Mouse (Mus musculus) heart, adult 8-10 months (tissue): Measurements from ENCODE around the gene Hist1h4b. TPM values are rescaled to one million over a fixed set of nuclear protein-coding genes. Genes with fewer than 3 reads are reported as not detected.
"Not testable (repeated sequence)": the region's sequence is repeated elsewhere in the genome, so short reads cannot be mapped to it uniquely, and the experiment has no call there.

ENCODE experiments used
- DNase-seq: peaks from one replicate; pipeline ENCODE4 v3.0.0; 2022; ENCODE audit warnings: low spot score
- total RNA-seq, 4 experiments: library from RNA; stranded (reverse); gene quantifications; 2 replicates each; pipeline ENCODE4 v1.2.4; 2022

The Hist1h4b gene
- total RNA-seq, 4 experiments from 2014 or later, result 5.4 to 9.6 (median 6.8) TPM

DNA sequence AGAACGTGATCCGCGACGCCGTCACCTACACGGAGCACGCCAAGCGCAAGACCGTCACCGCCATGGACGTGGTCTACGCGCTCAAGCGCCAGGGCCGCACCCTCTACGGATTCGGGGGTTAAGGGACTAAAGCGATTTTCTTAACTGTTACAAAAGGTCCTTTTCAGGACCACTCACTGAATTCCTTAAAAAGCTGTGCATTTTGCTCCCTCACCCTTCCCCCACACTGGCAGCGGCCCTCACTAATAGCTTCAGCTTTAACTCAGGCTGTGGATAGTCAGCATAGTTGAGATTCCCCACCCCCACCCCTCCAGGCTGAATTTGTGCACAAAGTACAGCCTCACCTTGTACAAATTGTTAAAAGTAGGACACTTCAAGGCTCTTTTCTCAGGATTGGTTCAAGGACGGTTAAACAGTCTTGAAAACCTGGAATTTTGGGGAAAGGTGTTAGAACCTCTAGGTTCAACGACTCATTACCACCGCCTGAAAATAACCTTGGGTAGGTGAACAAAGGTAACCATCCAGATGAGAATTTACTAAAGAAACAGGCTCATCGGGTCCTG lies 479 bp downstream of the Hist1h4b start:
- DNase-seq, result no peak

DNA sequence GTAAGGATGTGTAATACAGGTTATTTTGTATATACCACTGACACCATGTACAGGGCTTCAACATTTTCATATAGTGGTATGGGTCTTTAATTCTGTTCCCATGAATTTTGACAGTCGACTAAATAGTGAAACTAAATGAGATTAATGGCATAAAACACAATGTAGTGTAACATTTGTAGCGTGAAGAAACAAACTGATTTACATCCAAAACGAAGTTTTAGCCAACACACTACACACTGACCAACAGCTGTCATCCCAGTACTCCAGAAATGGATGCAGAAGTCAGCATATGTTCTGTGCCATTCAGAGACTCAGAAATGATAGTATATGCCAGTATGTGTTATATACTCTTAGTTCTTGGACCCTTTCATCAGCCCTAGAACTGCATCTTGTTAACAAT lies 1.1 kb downstream of the Hist1h4b start:
- DNase-seq, result no peak

DNA sequence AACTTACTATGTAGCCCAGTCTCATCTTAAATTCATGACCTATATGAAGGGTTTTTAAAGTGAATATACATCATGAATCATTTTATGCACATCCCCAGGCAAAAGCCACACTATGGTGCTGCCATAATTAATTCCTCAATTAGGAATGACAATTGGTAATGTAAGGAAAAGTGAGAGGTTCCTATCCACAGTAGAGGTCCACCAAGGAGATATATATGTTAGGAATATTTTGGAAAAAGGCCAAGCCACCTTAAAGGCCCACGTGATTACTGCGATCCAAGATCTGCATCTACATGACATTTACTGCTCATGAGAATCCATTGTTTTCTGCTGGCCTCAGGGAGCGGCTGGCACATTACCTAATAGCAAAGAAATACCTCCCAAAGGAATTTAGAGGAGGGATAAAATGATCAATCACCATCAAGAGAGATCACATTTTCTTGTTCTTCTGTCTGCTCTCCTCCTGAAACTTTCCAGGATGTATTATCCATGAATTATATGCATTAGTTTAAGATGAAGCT lies 2.5 kb downstream of the Hist1h4b start:
- DNase-seq, result no peak

GRCm38 (mm10) chr13:23759916-23760239 lies 3.1 kb downstream of the Hist1h4b start:
- no peak for DNase-seq

DNA sequence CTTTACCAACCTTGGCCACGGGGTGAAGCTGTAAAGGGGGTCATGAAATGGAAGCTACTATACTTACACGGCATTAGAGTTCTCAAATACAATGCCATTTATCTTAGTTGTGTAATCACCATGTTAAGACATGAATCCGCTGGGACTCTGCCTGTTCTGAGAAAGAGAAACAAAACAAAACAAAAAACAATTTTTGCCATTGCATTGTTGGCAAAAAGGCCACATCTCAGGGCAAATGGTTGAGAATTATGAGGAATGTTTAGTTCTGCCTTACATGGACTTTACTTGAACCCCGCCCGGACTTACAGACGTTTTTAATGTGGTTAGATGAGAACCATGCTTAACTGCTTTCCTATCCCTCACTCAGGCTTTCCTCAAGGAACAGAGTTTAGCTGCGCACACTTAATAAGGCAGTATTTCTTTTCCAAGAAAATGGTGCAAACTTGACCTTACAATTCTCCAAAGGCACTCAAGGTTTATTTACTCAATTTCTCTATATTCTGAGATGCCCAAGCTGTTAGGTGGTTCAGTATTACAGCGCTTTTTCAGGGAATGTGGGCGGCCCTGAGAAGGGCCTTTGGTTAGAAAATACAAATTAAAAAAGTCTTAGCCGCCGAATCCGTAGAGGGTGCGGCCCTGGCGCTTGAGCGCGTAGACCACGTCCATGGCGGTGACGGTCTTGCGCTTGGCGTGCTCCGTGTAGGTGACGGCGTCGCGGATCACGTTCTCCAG lies 3.6 kb downstream of the Hist1h4b start:
- no peak for DNase-seq

DNA sequence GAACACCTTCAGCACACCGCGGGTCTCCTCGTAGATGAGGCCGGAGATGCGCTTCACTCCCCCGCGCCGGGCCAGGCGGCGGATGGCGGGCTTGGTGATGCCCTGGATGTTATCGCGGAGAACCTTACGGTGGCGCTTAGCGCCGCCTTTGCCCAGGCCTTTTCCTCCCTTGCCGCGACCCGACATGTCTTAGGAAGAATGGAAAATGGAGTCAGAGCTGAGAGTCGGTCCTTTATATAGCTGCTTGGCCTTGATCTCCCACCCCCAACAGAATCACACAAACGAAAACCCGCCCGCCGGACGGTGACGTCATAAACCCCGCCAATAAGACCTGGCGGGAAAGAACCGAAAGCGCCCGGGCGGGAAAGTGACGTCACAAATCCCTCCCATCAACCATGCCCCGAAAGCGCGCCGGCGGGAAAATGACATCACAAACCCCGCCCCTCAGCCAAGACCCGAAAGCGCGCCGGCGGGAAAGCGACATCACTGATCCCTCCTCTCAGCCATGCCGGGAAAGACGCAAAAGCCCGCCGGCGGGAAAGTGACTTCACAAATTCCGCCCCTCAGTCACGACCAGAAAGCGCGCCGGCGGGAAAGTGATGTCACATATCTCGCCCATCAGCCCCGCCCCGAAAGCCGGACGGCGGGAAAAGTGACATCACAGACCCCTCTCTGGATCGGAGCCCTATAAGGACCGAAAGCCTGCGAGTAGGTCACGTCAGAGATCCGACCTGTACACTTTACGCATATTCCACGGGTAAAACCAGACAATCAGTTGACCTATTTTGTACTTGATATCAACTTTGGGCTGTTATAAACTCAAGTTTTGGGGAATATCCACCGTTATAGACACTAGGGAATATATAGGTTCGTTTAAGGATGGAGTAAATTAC lies 4.4 kb downstream of the Hist1h4b start, which contains the start of gene Hist1h4a:
TSS of gene Hist1h4a (minus strand) at position 259 of the 893 bp plus-strand sequence.
- DNase-seq, result peak; percentile 96

GRCm38 (mm10) chr13:23761871-23762821 lies 5.3 kb downstream of the Hist1h4b start, which contains the start of gene Hist1h3a:
Gene Hist1h3a, minus strand, starts transcription at chr13:23762386.
- DNase-seq, result peak; percentile 82

DNA sequence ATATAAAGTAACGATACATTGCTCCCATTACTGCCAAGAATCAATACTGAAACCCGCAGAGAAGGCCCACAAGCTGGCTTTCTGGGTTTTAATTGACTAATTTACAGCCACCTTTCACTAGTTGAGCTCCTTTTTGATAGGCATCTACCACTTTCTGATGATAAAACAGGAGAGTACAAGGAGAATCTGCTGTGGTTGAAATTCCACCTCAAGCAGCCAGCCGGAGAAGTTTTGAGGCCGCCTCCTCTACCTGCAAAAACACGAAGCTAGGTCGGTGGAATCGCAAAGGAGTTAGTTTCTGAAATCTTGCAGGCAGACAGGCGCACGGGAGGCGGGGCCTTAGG lies 6.4 kb downstream of the Hist1h4b start:
- no peak for DNase-seq

DNA sequence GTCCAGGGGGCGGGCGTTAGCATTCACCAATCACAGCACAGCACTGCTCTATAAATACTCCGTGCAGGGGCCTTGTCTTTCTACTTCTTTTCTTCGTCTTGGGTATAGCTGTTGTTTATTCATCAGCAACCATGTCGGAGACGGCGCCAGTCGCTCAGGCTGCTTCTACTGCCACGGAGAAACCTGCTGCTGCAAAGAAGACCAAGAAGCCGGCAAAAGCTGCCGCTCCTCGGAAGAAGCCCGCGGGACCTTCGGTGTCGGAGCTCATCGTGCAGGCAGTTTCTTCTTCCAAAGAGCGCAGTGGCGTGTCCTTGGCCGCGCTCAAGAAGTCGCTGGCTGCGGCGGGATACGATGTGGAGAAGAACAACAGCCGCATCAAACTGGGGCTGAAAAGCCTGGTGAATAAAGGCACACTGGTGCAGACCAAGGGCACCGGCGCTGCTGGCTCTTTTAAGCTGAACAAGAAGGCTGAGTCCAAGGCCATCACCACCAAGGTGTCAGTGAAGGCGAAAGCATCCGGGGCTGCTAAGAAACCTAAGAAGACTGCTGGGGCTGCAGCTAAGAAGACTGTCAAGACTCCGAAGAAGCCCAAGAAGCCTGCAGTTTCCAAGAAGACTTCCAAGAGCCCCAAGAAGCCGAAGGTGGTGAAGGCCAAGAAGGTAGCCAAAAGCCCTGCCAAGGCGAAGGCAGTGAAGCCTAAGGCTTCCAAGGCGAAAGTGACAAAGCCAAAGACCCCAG lies 6.9 kb downstream of the Hist1h4b start, which contains the start of gene Hist1h1a:
TSS of gene Hist1h1a (plus strand) at position 81 of the 738 bp plus-strand sequence.
- peak; percentile 76 for DNase-seq

- DNase-seq, result no peak
These were observed 7.7 kb downstream of the Hist1h4b start for GRCm38 (mm10) chr13:23764324-23765171.

GRCm38 (mm10) chr13:23765172-23765513 lies 8.3 kb downstream of the Hist1h4b start:
- DNase-seq, result no peak

DNA sequence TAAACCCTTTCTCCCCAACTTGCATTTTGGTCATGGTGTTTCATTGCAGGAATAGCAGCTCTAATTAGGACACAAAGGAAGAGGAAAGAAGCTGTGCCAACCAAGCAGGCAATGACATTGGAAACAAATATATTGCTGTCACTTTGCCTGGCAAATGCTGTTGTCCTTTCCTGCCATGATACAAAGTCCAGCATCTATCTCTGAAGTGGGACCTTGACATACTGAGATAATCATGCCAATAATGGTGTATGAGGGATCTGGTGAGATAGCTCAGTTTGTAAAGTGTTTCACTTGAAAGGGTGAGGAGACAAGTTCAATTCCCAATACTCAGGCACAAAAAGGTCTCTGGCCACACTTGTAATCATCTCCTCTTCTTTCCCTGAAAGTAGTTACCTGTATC lies 10.0 kb downstream of the Hist1h4b start:
- no peak for DNase-seq

- DNase-seq, result no peak
These were observed 12.1 kb downstream of the Hist1h4b start for GRCm38 (mm10) chr13:23768834-23769397.

GRCm38 (mm10) chr13:23769613-23770012 lies 12.8 kb downstream of the Hist1h4b start, which contains the start of gene Trim38:
Gene Trim38, plus strand, starts transcription at chr13:23769913.
- DNase-seq, result not testable (repeated sequence)

DNA sequence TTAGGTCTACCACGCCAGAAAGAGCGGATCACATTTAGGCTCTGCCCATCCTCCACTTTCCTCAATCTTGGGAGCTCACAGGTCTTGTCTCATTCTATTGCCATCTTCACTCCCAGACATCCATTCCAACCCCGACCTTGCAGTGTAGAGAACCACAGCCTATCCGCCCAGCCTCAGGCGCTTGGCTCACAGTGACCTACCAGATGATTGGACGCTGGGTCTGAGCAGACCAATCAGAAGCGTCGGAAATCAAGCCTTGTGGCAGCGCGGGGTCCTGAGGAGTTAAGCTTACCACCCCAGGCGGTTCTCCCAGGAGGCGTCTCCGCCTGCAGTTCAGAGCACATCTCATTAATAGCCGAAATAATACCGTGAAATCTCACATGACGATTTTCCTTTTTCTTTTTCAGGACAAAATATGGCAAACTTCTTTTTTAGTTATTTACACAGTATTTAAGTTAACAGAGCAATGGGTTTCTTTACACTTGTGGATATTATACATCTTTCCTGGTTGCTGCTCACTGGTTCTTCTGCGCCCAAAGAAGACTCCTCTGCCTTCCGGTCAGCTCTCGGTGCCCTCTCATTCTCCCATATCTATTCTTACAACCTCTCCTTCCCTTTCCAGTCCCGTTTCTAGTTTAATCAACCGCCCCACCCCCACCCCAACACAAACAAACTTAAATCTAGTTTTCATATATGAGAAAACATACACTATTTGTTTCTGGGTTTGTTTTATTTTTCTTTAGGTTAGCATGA lies 15.9 kb downstream of the Hist1h4b start:
- DNase-seq, result no peak

GRCm38 (mm10) chr13:23778339-23778738 lies 21.5 kb downstream of the Hist1h4b start:
- no peak for DNase-seq

DNA sequence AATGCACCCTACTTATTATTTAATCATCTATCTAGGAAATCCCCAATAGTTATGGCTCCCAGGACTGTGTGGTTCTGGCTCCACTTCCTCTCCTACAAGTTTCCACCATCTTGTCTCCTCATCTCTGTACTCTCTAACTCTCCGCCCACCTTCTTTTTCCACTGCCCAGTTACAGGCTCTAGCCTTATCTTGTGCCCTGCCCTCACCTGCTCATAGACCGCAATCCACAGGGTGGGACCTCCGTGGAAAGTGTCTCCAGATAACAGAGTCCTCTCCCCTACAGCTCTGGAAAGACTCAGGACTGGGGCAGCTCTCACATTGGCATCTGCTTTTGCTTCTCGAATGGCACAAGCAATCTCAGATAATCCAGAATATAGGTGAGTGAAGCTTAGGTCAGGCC lies 22.2 kb downstream of the Hist1h4b start:
- no peak for DNase-seq

DNA sequence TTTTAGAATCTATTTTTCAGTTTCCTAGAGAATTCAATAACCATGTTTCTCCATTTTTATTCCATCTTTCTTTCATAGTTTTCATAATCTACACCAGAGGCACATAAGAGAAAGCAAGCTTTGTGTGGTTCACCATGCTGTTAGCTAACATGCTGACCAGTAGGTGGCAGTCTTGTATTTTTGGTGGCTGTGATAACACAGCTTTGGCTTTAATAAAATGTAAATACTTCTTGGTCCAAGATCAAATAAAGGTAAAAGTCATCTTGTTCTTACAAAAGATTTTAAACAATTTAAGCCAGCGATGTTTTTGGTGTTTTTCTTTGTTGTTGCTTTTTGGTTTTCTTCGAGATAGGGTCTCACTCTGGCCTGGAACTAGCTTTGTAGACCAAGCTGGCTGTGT lies 35.7 kb downstream of the Hist1h4b start:
- DNase-seq, result peak; percentile 24
